Mouse (Mus musculus): ENCODE measurements at regions not wholly inside any gene's neighbourhood (a gene's known extent, or its start where the extent isn't known, plus 50 kb on each side); places are given as distances from the start of the nearest gene placed in this dataset.

GRCm38 (mm10) chr9:91559794-91560193 is 194.2 kb upstream of the Zic1 start:
- no peak for DNase-seq

- no peak for DNase-seq
Observed at GRCm38 (mm10) chr9:91547051-91547450, 181.4 kb upstream of the Zic1 start.

GRCm38 (mm10) chr9:91545402-91545801 is 179.8 kb upstream of the Zic1 start:
- no peak for DNase-seq

- no peak for DNase-seq
Observed at GRCm38 (mm10) chr9:91528838-91529475, 163.3 kb upstream of the Zic1 start.

GRCm38 (mm10) chr9:91528388-91528787 is 162.8 kb upstream of the Zic1 start:
- no peak for DNase-seq

GRCm38 (mm10) chr9:91520521-91520920 is 154.9 kb upstream of the Zic1 start:
- DNase-seq = no peak

GRCm38 (mm10) chr9:91509672-91510071 is 144.1 kb upstream of the Zic1 start:
- no peak for DNase-seq

- no peak for DNase-seq
Observed at GRCm38 (mm10) chr9:91503657-91504329, 138.2 kb upstream of the Zic1 start.

- no peak for DNase-seq
Observed at GRCm38 (mm10) chr9:91476596-91476995, 111.0 kb upstream of the Zic1 start.

- no peak for DNase-seq
Observed at GRCm38 (mm10) chr9:91462713-91463425, 97.3 kb upstream of the Zic1 start.

- no peak for DNase-seq
Observed at GRCm38 (mm10) chr9:91459921-91460320, 94.3 kb upstream of the Zic1 start.

- no peak for DNase-seq
Observed at GRCm38 (mm10) chr9:91456843-91457242, 91.2 kb upstream of the Zic1 start.

- no peak for DNase-seq
Observed at GRCm38 (mm10) chr9:91456253-91456823, 90.7 kb upstream of the Zic1 start.

GRCm38 (mm10) chr9:91439106-91439505 is 73.5 kb upstream of the Zic1 start:
- DNase-seq = no peak
